Mouse (Mus musculus) heart, embryonic 14.5 days (tissue): ENCODE data around the gene Sem1. TPM values are rescaled to one million over a fixed set of nuclear protein-coding genes. Genes with fewer than 3 reads are reported as not detected.

Experiments
- ATAC-seq: fragments of 200-750 bp; cut with Nextera tagmentation; 2 replicates; pipeline ENCODE4 v1.8.0; 2017; ENCODE audit warnings: low read depth, moderate TSS enrichment; ENCODE audit not compliant: insufficient number of reproducible peaks, insufficient read depth, low FRiP score
- H3K27ac ChIP-seq, 2 experiments: fragments of 200-500 bp in 1 of 2; fragments of 300-500 bp in 1 of 2; sonication (generic) in 1 of 2; replicated peaks in 1 of 2; 2 replicates each; pipeline ENCODE4 v1.5.1; 2012 to 2014; ENCODE audit warnings: low read depth in 2 of 2, low read length in 2 of 2, control low read depth in 1 of 2, mild to moderate bottlenecking in 1 of 2, mixed read lengths in 1 of 2; ENCODE audit not compliant: control insufficient read depth in 1 of 2, insufficient read depth in 1 of 2
- H3K27me3 ChIP-seq: fragments of 300-500 bp; sonication (generic); 2 replicates; pipeline ENCODE4 v1.6.1; 2014; ENCODE audit warnings: mild to moderate bottlenecking, low read length, control low read depth; ENCODE audit not compliant: control insufficient read depth, insufficient read depth
- H3K36me3 ChIP-seq: fragments of 300-500 bp; sonication (generic); 2 replicates; pipeline ENCODE4 v1.6.1; 2014; ENCODE audit warnings: mild to moderate bottlenecking, control low read depth, low read length, mixed read lengths; ENCODE audit not compliant: control insufficient read depth, insufficient read depth
- H3K4me1 ChIP-seq, 2 experiments: fragments of 200-500 bp in 1 of 2; fragments of 300-500 bp in 1 of 2; sonication (generic) in 1 of 2; 2 replicates each; pipeline ENCODE4 v1.6.1; 2012 to 2014; ENCODE audit warnings: low read length in 2 of 2, control low read depth in 1 of 2, mixed read lengths in 1 of 2; ENCODE audit not compliant: control insufficient read depth in 2 of 2, insufficient read depth in 2 of 2
- H3K4me2 ChIP-seq: fragments of 300-500 bp; sonication (generic); 2 replicates; pipeline ENCODE4 v1.6.1; 2014; ENCODE audit warnings: mild to moderate bottlenecking, low read length
- H3K4me3 ChIP-seq, 2 experiments: fragments of 200-500 bp in 1 of 2; fragments of 300-500 bp in 1 of 2; sonication (generic) in 1 of 2; 2 replicates each; pipeline ENCODE4 v1.5.1; 2012 to 2014; ENCODE audit warnings: low read length in 2 of 2, mild to moderate bottlenecking in 2 of 2, control low read depth in 1 of 2, low read depth in 1 of 2, moderate library complexity in 1 of 2; ENCODE audit not compliant: control insufficient read depth in 1 of 2, insufficient read depth in 1 of 2
- H3K9ac ChIP-seq: fragments of 300-500 bp; sonication (generic); 2 replicates; pipeline ENCODE4 v1.6.1; 2014; ENCODE audit warnings: mild to moderate bottlenecking, low read length
- H3K9me3 ChIP-seq: fragments of 300-500 bp; sonication (generic); 2 replicates; pipeline ENCODE4 v1.6.1; 2016; ENCODE audit warnings: low read length, control low read depth; ENCODE audit not compliant: control insufficient read depth
- WGBS: fragments of 180-500 bp; shearing (Covaris S2); extraction: QIAGEN DNeasy Blood & Tissue Kit; methylation state at CpG from one replicate; pipeline ENCODE4 v1.1.7; 2014; 5-methylcytosine and 5-hydroxymethylcytosine counted together
- polyA plus RNA-seq: library from polyadenylated mRNA; unstranded; fragments of >200 nt; fragmentation: Nextera tagmentation; extraction: Ambion mirVana; gene quantifications from 2 replicates; pipeline ENCODE4 v1.2.1, GENCODE M21; 2014

Sem1 gene
- 252 and 256 TPM in 2 replicates for polyA plus RNA-seq

DNA sequence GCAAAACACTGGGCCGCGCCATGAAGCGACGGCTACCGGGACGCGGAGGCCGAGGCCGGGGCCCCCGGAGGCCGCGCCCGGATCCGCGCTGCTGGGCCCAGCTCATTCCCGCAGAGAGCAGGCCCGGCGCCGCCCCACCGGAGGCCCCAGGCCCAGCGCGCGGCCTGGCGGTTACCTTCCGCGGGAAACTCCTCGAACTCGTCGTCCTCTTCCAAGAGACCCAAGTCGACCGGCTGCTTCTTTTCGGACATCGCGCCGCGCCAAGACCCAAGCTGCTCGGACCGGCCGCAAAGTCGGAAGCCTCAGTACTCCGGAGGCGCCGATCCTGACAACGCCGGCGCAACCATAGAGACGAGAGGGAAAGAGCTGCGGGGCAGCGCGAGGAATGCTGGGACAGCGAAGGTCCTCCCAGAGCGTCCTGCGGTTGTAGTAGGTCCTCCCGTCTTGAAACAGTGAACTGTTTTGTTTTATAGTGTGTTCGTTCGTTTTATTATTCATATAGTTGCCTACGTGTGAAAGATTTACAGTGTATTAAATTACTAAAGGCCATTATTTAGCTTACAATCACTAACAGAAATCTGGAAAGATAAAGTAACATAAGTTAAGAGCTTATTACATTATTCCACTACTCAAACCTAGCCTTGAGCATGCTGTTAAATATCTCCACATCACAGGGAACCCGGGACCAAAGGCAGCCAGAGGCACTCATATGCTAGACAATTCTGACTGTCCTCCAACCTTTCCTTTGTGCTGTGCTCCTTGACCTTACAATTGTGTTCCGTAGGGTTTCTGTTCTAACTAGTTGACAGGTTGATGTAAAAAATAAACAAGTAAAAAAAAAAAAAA lies at the start of gene Sem1:
Sem1 (minus strand) TSS at position 360 of the 846 bp plus-strand sequence.
- H3K36me3 ChIP-seq = 0 out of 2 replicates have a peak, but pooled peaks cover 5% of the 10 kb centered on the region
- peaks cover 0 to 15% of the 10 kb centered on the region in 2 experiments; a peak in 2 of 4 replicates for H3K4me1 ChIP-seq
- peak within 1 kb of the TSS; percentile 70 to 79 for H3K4me3 ChIP-seq
- no peaks in the 10 kb centered on the region for H3K27me3 ChIP-seq
- no peaks in the 10 kb centered on the region for H3K9me3 ChIP-seq
- H3K9ac ChIP-seq = peak within 1 kb of the TSS; percentile 96
- H3K4me2 ChIP-seq = peak within 1 kb of the TSS; percentile 79
- ATAC-seq = peak; percentile 94
- peak within 1 kb of the TSS; percentile 87 to 94 for H3K27ac ChIP-seq
- WGBS = 1% methylated on average over 59 of the region's 59 CpGs

DNA sequence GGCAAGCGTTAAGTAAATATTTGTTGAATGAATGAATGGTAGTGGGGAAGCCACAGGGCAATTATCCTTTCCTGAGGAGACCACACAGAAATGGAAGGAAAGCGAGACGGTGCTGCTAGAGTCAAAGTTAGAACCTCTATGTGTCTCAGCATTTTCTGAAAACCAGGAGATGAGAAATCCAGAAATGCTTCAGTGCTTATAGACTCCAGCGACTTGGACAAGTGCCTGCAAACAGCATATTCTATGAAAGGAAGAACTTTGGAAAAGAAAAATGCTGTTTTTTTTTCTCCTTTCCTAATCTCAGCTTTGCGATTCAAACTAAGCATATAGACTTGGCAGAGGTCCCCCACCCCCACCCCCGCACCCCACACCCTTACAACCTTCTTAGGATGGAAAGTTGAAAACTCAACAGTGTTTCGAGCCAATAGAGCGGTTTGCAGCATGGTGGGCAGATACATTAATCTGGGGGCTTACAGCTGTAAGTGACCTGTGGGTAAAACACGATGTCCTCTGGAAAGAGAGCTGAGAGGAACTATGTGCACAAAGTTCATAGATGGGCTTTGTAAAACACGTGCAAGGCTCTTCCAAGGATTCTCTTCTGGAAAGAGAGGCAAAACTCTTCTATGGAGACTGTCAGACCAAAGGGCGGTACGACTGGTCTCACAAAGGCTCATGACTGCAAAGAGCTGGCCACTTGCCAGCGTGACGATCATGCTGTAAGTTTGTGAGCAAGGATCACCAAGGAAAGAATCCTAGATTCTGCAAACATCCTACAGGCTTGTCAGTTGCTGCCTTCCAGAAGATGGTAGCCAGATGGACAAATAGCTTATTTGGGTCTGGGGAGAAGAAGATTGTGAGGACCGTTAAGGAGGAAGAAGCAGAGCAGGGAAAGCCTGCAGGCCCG lies 44.6 kb upstream of the Sem1 start:
- H3K4me1 ChIP-seq = peaks cover 4 to 8% of the 10 kb centered on the region in 2 experiments
- no peak for ATAC-seq
- no peaks in the 10 kb centered on the region for H3K27me3 ChIP-seq
- H3K4me3 ChIP-seq = peak overlapping the region in 1 of 2 experiments; percentile 9; a peak in 1 of 4 replicates
- H3K9me3 ChIP-seq = no peaks in the 10 kb centered on the region
- no peaks in the 10 kb centered on the region for H3K36me3 ChIP-seq
- WGBS = 50% methylated on average over 16 of the region's 16 CpGs
- H3K4me2 ChIP-seq = peak overlapping the region; percentile 54
- 0 out of 4 replicates have a peak overlapping the region, but pooled peaks of 1 of the 2 experiments have one; percentile 19 for H3K27ac ChIP-seq
- H3K9ac ChIP-seq = peak overlapping the region; percentile 52; the same call in 1 of the 2 replicates

GRCm38 (mm10) chr6:6603561-6604544 lies 25.4 kb upstream of the Sem1 start:
- Histone ChIP-seq H3K4me1 (no peaks in the 10 kb centered on the region), H3K9ac (no peak overlapping the region)
- no peak for ATAC-seq

DNA sequence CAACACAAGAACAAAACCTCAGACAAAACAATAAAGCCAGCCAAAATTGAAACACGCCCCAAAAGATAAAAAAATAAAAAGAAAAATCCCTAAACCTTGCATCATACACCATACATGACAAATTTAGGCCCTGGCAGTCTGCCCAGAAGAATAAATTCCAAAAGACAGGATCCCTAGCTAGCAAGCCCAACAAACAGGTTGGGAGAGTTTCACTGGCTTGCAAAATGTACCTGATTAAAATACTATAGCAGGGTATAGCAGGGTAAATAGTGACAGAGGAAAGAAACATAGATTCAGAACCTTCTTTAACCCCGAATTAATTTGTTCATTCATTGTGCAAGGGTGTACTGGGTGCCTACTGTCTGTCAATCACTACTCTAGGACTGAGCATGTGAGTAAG lies 7.8 kb upstream of the Sem1 start:
- Histone ChIP-seq H3K9ac (no peak overlapping the region), H3K4me1 (0 out of 4 replicates have a peak, but pooled peaks cover 0 to 4% of the 10 kb centered on the region in 2 experiments), H3K4me2 (no peak overlapping the region), H3K27ac (no peak overlapping the region), H3K4me3 (no peak overlapping the region), H3K36me3 (no peaks in the 10 kb centered on the region), H3K9me3 (no peaks in the 10 kb centered on the region), H3K27me3 (no peaks in the 10 kb centered on the region)
- no peak for ATAC-seq
- 59% methylated on average over 2 of the region's 2 CpGs for whole genome bisulfite sequencing

More at GRCm38 (mm10) chr6:6603561-6604544, 25.4 kb upstream of the Sem1 start:
- H3K4me3 ChIP-seq = no peak overlapping the region
- no peaks in the 10 kb centered on the region for H3K27me3 ChIP-seq
- no peaks in the 10 kb centered on the region for H3K9me3 ChIP-seq
- 63% methylated on average over 8 of the region's 8 CpGs for WGBS
- no peak overlapping the region for H3K27ac ChIP-seq
- H3K4me2 ChIP-seq = no peak overlapping the region
- no peaks in the 10 kb centered on the region for H3K36me3 ChIP-seq

- peaks cover 0 to 9% of the 10 kb centered on the region in 2 experiments; a peak in 2 of 4 replicates for H3K4me1 ChIP-seq
- 29% methylated on average over 2 of the region's 2 CpGs for WGBS
- no peak overlapping the region for H3K9ac ChIP-seq
- H3K27me3 ChIP-seq = no peaks in the 10 kb centered on the region
- no peak overlapping the region for H3K27ac ChIP-seq
- no peaks in the 10 kb centered on the region for H3K36me3 ChIP-seq
- H3K4me2 ChIP-seq = no peak overlapping the region
- ATAC-seq = no peak
- H3K4me3 ChIP-seq = no peak overlapping the region
- H3K9me3 ChIP-seq = no peaks in the 10 kb centered on the region
Measured at GRCm38 (mm10) chr6:6581849-6582248, 3.4 kb upstream of the Sem1 start.

DNA sequence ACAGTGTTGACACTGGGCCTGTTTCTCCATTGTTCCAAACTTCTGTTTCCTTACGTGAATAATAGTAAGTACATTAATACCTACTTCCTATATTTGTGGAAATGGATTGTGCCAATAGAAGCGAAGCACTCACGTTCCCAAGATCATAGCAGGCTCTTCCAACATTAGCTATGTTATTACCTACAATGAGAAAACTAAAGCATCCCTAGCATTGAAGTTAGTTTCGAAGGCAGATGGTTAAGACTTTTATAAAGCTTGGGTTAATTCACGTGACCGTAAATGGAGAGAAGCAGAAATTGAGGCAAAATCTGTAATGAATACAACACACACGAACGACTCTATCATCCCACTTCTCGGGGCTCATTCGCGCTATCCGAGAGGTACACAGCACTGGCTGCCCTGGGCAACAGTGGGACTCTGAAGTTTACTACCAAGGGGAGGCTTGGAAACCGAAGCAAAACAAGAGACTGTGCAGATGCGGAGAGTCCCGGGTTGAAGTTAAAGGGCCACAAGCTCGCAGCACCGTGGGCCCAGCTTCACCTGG lies 650 bp downstream of the Sem1 start:
- Histone ChIP-seq H3K9me3 (no peaks in the 10 kb centered on the region), H3K4me3 (peak overlapping the region; percentile 70 to 79), H3K4me2 (peak overlapping the region; percentile 79), H3K36me3 (0 out of 2 replicates have a peak, but pooled peaks cover 5% of the 10 kb centered on the region), H3K9ac (peak overlapping the region; percentile 96), H3K27me3 (no peaks in the 10 kb centered on the region), H3K27ac (peak overlapping the region; percentile 87 to 94), H3K4me1 (peaks cover 0 to 15% of the 10 kb centered on the region in 2 experiments; a peak in 2 of 4 replicates)
- peak; percentile 52 for ATAC-seq
- WGBS = 3% methylated on average over 17 of the region's 17 CpGs
